Mouse (Mus musculus): ENCODE data around the gene Sik3. TPM values are rescaled to one million over a fixed set of nuclear protein-coding genes. Genes with fewer than 3 reads are reported as not detected.

Gene Sik3
- 12.0 and 15.6 TPM in 2 replicates for polyA plus RNA-seq (2016; fragmentation: Nextera tagmentation; extraction: Ambion mirVana)

GRCm38 (mm10) chr9:46012091-46013008 lies at the start of gene Sik3, which contains the start of gene Pafah1b2:
TSS of gene Sik3 (plus strand) at chr9:46012820.
TSS of gene Pafah1b2 (minus strand) at chr9:46012690.
- peaks cover 35% of the 10 kb centered on the region for H3K4me1 ChIP-seq
- H3K9ac ChIP-seq: peak within 1 kb of the TSS; percentile 97
- ATAC-seq (ENCODE audit: insufficient number of reproducible peaks, insufficient read depth, low FRiP score, low TSS enrichment): peak; percentile 73
- H3K4me3 ChIP-seq: peak within 1 kb of the TSS; percentile 95
- H3K4me2 ChIP-seq (replicated peaks): peak within 1 kb of the TSS; percentile 73
- H3K27ac ChIP-seq: peak within 1 kb of the TSS; percentile 86
- H3K27me3 ChIP-seq: no peaks in the 10 kb centered on the region
- no peaks in the 10 kb centered on the region for H3K9me3 ChIP-seq
- WGBS: 3% methylated on average over 54 of the region's 78 CpGs
- H3K36me3 ChIP-seq: no peaks in the 10 kb centered on the region

- Histone ChIP-seq H3K4me3 (no peak overlapping the region), H3K4me2 (replicated peaks) (no peak overlapping the region), H3K9me3 (no peaks in the 10 kb centered on the region), H3K27me3 (no peaks in the 10 kb centered on the region), H3K27ac (no peak overlapping the region), H3K36me3 (peaks cover 58% of the 10 kb centered on the region), H3K9ac (no peak overlapping the region), H3K4me1 (0 out of 2 replicates have a peak, but pooled peaks cover 3% of the 10 kb centered on the region)
- no peak for ATAC-seq (ENCODE audit: insufficient number of reproducible peaks, insufficient read depth, low FRiP score, low TSS enrichment)
- 93% methylated on average over 6 of the region's 6 CpGs for WGBS
Measured at GRCm38 (mm10) chr9:45963577-45963976, 49.0 kb upstream of the Sik3 start.

DNA sequence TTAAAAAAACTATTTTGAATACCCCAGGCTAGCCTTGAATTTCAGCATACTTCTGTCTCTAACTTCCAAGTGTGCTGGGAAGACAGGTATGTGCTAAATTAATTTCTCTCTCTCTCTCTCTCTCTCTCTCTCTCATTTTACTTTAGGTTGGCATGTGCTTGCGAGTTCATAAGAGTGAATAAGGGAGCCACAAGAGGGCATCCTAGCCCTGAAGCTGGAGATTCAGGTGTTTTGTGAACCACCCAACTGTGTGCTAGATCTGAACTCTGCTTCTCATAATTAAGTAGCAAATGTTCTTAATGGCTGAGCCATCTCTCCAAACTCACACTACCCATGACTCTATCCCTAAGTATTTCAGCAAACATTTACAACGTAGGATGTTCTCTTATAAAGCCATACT lies 35.7 kb upstream of the Sik3 start:
- Histone ChIP-seq H3K9ac (no peak overlapping the region), H3K4me2 (replicated peaks) (no peak overlapping the region), H3K9me3 (no peaks in the 10 kb centered on the region), H3K27ac (no peak overlapping the region), H3K27me3 (no peaks in the 10 kb centered on the region), H3K4me3 (no peak overlapping the region), H3K36me3 (peaks cover 38% of the 10 kb centered on the region), H3K4me1 (peaks cover 7% of the 10 kb centered on the region; the same call in 1 of the 2 replicates)
- ATAC-seq (ENCODE audit: insufficient number of reproducible peaks, insufficient read depth, low FRiP score, low TSS enrichment): no peak
- WGBS: 87% methylated on average over 2 of the region's 2 CpGs

- no peaks in the 10 kb centered on the region for H3K27me3 ChIP-seq
- 95% methylated on average over 2 of the region's 2 CpGs for WGBS
- peaks cover 19% of the 10 kb centered on the region for H3K4me1 ChIP-seq
- H3K9ac ChIP-seq: no peak overlapping the region
- H3K4me3 ChIP-seq: no peak overlapping the region
- H3K9me3 ChIP-seq: no peaks in the 10 kb centered on the region
- no peak for ATAC-seq (ENCODE audit: insufficient number of reproducible peaks, insufficient read depth, low FRiP score, low TSS enrichment)
- H3K4me2 ChIP-seq (replicated peaks): no peak overlapping the region
- no peak overlapping the region for H3K27ac ChIP-seq
- peaks cover 12% of the 10 kb centered on the region for H3K36me3 ChIP-seq
Measured at GRCm38 (mm10) chr9:45979778-45980177, 32.8 kb upstream of the Sik3 start.

DNA sequence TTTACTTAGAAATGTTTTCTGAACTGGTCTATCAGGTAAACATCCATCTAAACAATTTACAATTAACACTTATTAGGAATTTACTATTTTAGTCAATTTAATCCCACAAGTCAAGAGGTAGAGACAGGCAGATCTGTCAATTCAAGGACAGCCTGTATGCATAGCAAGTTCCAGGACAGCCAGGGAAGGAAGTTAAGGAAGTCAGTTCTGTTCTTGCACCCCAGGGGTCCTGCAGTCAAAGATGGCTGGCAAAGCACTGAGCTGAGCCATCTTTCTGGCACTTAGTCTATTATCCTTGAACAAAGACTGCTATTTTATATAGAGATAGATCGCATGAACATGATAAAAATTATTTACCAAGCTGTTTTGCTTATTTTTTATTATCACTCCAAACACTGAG lies 32.0 kb upstream of the Sik3 start:
- peaks cover 6% of the 10 kb centered on the region for H3K36me3 ChIP-seq
- H3K4me1 ChIP-seq: peaks cover 19% of the 10 kb centered on the region
- H3K9me3 ChIP-seq: no peaks in the 10 kb centered on the region
- ATAC-seq (ENCODE audit: insufficient number of reproducible peaks, insufficient read depth, low FRiP score, low TSS enrichment): no peak
- H3K27me3 ChIP-seq: no peaks in the 10 kb centered on the region
- no peak overlapping the region for H3K4me2 ChIP-seq (replicated peaks)
- WGBS: 94% methylated on average over 1 of the region's 1 CpGs
- H3K9ac ChIP-seq: no peak overlapping the region
- no peak overlapping the region for H3K4me3 ChIP-seq
- H3K27ac ChIP-seq: no peak overlapping the region

- H3K4me2 ChIP-seq (replicated peaks): no peak overlapping the region
- no peaks in the 10 kb centered on the region for H3K27me3 ChIP-seq
- H3K4me3 ChIP-seq: no peak overlapping the region
- no peak for ATAC-seq (ENCODE audit: insufficient number of reproducible peaks, insufficient read depth, low FRiP score, low TSS enrichment)
- H3K9ac ChIP-seq: no peak overlapping the region
- H3K36me3 ChIP-seq: peaks cover 4% of the 10 kb centered on the region; the same call in 1 of the 2 replicates
- peaks cover 19% of the 10 kb centered on the region for H3K4me1 ChIP-seq
- no peaks in the 10 kb centered on the region for H3K9me3 ChIP-seq
- H3K27ac ChIP-seq: no peak overlapping the region
Measured at GRCm38 (mm10) chr9:45981331-45981730, 31.3 kb upstream of the Sik3 start.

DNA sequence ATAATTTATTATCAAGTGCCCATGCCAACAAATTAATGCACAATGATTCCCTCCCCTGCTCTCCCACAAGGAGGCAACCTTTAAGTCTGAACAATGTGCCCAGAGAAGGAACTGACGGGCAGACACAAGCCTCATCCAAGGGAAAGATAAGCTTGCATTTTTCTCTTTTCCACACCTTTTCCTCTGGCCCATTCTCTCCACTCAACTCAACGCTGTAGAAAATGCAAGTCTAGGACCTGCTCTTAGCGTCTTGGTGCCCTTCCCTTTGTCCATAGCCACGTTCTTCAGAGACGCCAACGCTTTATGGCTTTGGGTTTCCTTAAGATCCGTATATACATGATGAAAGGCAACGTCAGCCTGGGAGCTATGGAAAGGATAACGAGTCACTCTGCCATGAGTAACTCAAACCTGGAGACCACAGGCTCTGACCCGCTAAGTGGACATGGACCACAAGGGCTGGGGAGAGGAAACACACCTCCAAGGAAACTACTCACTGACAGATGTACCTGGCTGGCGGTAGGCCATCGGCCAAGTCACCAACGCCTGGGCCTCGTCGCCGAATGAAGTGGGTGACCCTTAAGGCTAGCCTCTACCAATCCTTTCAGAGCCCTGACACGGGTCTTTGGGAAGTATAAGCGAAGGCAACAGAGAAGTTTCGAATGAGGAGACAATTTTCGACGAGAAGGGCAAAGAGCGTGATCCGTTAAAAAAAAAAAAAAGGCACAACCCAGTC lies 28.8 kb upstream of the Sik3 start:
- H3K9me3 ChIP-seq: no peaks in the 10 kb centered on the region
- ATAC-seq (ENCODE audit: insufficient number of reproducible peaks, insufficient read depth, low FRiP score, low TSS enrichment): no peak
- peak overlapping the region; percentile 96 for H3K27ac ChIP-seq
- peak overlapping the region; percentile 98 for H3K4me3 ChIP-seq
- H3K9ac ChIP-seq: peak overlapping the region; percentile 99
- no peaks in the 10 kb centered on the region for H3K36me3 ChIP-seq
- H3K4me1 ChIP-seq: peaks cover 19% of the 10 kb centered on the region
- WGBS: 2% methylated on average over 23 of the region's 23 CpGs
- H3K27me3 ChIP-seq: no peaks in the 10 kb centered on the region
- peak overlapping the region; percentile 89 for H3K4me2 ChIP-seq (replicated peaks)

GRCm38 (mm10) chr9:45984409-45985228 lies 28.0 kb upstream of the Sik3 start:
- Histone ChIP-seq H3K4me2 (replicated peaks) (peak overlapping the region; percentile 89), H3K4me1 (peaks cover 19% of the 10 kb centered on the region), H3K4me3 (peak overlapping the region; percentile 98), H3K9ac (peak overlapping the region; percentile 99), H3K36me3 (no peaks in the 10 kb centered on the region), H3K9me3 (no peaks in the 10 kb centered on the region), H3K27me3 (no peaks in the 10 kb centered on the region), H3K27ac (peak overlapping the region; percentile 96)
- ATAC-seq (ENCODE audit: insufficient number of reproducible peaks, insufficient read depth, low FRiP score, low TSS enrichment): peak; percentile 87
- WGBS: under 1% methylated on average over 74 of the region's 76 CpGs

DNA sequence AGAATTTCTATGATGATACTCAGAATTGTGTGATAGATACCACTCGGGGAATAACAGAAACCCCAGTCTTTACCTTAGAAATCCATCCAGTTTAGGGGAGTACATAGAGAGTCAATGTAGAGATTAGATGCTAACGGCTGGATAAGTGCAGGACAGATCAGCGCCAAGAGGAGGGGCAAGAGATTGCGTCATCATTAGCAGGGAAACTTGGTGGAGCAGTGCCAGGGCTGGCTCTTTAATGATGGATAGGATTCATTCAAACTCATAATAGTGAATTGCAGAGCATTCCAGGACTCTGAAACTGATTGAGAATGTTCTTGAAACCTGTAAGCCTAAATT lies 27.4 kb upstream of the Sik3 start:
- peaks cover 19% of the 10 kb centered on the region for H3K4me1 ChIP-seq
- WGBS: 0% methylated on average over 4 of the region's 4 CpGs
- no peaks in the 10 kb centered on the region for H3K9me3 ChIP-seq
- peak overlapping the region; percentile 96 for H3K27ac ChIP-seq
- no peaks in the 10 kb centered on the region for H3K36me3 ChIP-seq
- H3K4me2 ChIP-seq (replicated peaks): peak overlapping the region; percentile 89
- H3K27me3 ChIP-seq: no peaks in the 10 kb centered on the region
- peak overlapping the region; percentile 98 for H3K4me3 ChIP-seq
- H3K9ac ChIP-seq: peak overlapping the region; percentile 99
- no peak for ATAC-seq (ENCODE audit: insufficient number of reproducible peaks, insufficient read depth, low FRiP score, low TSS enrichment)

GRCm38 (mm10) chr9:45999009-45999408 lies 13.6 kb upstream of the Sik3 start:
- Histone ChIP-seq H3K4me3 (no peak overlapping the region), H3K4me2 (replicated peaks) (no peak overlapping the region), H3K27me3 (no peaks in the 10 kb centered on the region), H3K27ac (no peak overlapping the region), H3K9me3 (no peaks in the 10 kb centered on the region), H3K9ac (no peak overlapping the region), H3K4me1 (no peaks in the 10 kb centered on the region), H3K36me3 (no peaks in the 10 kb centered on the region)
- no peak for ATAC-seq (ENCODE audit: insufficient number of reproducible peaks, insufficient read depth, low FRiP score, low TSS enrichment)
- 57% methylated on average over 4 of the region's 4 CpGs for WGBS

- no peak overlapping the region for H3K4me2 ChIP-seq (replicated peaks)
- H3K36me3 ChIP-seq: no peaks in the 10 kb centered on the region
- no peaks in the 10 kb centered on the region for H3K9me3 ChIP-seq
- WGBS: 9% methylated on average over 7 of the region's 7 CpGs
- no peaks in the 10 kb centered on the region for H3K27me3 ChIP-seq
- H3K9ac ChIP-seq: no peak overlapping the region
- ATAC-seq (ENCODE audit: insufficient number of reproducible peaks, insufficient read depth, low FRiP score, low TSS enrichment): no peak; the same call in 1 of the 2 replicates
- no peak overlapping the region for H3K27ac ChIP-seq
- no peaks in the 10 kb centered on the region for H3K4me1 ChIP-seq
- H3K4me3 ChIP-seq: no peak overlapping the region
Measured at GRCm38 (mm10) chr9:46003729-46004128, 8.9 kb upstream of the Sik3 start.
